Mouse (Mus musculus) skeletal muscle tissue, adult 2 months (tissue): Measurements from ENCODE around the gene Zfp316.

Experiments used
- DNase-seq: peaks from one replicate; pipeline ENCODE4 v3.0.0-alpha.2; 2012; ENCODE audit warnings: low read depth, low spot score

Zfp316 gene

DNA sequence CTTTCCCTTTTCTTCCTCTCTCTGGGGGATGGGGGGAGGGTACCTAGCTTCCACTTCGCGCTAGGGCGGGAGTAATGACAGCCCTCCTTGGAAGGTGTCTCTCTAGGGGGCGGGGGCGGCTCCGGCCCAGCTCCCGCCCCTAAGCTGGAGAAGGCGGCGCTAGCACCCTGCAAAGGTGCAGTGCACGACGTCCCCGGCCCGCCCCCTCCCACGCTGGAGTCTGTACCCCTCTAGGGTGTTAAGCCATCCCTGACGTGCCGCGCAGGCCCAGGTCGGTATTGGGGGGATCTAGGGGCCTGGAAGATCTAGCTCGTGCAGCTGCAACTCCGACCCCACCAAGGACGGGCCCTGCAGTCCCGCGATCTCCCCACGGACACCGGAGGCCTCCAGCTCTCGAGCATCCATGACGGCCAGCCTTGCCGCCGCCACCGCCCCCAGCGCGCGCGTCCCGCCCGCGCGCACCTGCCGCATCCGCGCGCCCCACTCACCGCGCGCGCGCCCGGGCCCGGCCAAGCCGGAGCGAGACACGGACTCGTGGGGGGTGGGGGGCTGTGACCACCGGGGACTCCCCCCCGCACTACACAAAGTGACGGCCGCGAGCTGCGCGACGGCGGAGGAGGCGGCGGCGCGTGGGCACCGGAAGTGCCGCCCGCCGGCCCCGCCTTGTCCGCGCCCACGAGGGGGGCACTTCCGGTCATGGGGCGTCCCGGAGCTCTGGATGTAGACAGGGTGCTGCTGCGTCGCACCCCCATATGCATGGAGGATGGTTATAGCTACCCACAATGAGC lies at the start of gene Zfp316:
Gene Zfp316 (minus strand): TSS at position 660 of the 788 bp plus-strand sequence.
- peak; percentile 36 for DNase-seq

DNA sequence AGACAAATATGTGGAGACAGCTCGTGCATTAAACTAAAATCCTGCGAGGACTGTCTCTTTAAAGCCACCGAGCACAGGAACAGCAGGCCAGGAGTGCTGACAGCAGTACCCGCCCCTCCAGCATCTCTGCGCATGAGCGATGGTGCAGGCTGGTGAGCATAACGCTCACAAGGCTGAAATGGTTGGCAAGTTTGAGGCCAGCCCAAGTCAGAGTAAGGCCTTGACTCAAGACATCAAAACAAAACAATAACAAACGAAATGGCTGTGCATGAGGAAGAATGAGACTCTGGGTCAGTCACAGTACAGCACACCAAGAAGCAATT lies 47.4 kb upstream of the Zfp316 start:
- DNase-seq, result no peak

- no peak for DNase-seq
Observed at GRCm38 (mm10) chr5:143316605-143317287, 46.9 kb upstream of the Zfp316 start.

- DNase-seq, result no peak
Observed at GRCm38 (mm10) chr5:143315514-143315888, 45.7 kb upstream of the Zfp316 start.

GRCm38 (mm10) chr5:143314730-143315513 lies 45.1 kb upstream of the Zfp316 start, which contains the start of gene E130309D02Rik:
E130309D02Rik (minus strand) TSS chr5:143315360.
- DNase-seq, result peak; percentile 60

DNA sequence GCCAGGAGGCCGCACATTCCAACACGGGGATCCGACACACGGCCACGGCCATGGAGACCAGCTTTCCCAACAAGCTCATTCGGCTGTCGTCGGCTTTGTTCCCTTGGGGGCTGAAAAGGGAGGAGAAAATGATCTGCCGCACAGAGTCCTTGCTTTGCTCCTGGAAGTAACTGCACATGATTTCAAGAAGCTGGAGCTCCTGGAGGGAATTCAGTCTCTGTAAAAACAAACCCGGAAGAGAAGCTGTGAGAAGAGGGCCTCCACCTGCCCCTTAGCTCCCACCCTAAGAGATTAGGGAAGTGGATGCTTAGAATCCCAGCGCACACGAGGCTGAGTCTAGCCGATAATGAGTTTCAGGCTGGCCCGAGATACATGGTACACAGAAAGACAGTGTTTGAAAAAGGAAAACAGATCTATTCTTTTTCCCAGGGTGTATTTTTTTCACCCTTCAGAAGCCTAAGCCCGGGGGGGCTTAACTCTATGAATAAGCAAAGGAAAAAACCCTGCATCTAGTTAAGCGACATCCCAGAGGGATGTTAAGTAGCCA lies 44.4 kb upstream of the Zfp316 start:
- no peak for DNase-seq

GRCm38 (mm10) chr5:143311886-143312285 lies 42.1 kb upstream of the Zfp316 start:
- DNase-seq, result peak; percentile 55

- no peak for DNase-seq
Observed at GRCm38 (mm10) chr5:143309916-143310315, 40.1 kb upstream of the Zfp316 start.

- no peak for DNase-seq
Observed at GRCm38 (mm10) chr5:143308825-143309224, 39.0 kb upstream of the Zfp316 start.

GRCm38 (mm10) chr5:143304251-143304650 lies 34.4 kb upstream of the Zfp316 start:
- DNase-seq, result no peak

DNA sequence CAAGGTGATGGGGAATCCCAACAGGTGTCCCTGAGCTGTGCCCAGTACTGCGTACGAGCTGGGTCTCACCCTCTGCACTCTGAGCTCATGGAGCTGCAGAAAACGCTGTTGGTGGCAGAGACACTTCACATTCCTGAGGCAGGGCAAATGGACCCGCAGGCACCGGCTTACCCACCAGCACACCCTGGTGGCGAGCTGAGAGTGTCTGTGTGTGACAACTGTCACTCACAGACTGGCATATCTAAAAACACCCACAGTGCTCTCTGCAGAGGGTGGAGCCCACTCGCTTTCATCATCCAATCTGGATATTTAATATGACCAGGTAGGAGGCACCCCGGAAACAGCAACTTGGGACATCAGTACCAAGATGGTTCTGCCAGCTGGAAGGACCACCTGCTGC lies 31.5 kb upstream of the Zfp316 start:
- no peak for DNase-seq

DNA sequence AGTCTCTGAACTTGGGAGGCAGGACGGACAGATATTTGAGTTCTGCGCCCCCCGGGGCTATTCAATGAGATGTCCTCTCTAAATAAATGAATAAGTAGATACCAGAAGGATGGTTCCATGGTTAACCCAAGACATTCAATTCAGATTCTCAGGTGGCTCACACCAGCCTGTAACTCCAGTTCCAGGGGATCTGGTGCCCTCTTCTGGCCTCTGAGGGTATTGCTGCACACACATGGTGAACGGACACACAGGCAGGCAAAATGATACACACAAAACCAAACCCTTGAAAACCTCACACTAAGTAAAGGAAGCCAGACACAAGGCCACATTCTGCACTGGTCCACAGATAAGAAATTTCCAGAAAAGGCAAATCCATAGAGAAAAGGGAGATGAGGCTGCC lies 29.9 kb upstream of the Zfp316 start:
- no peak for DNase-seq

- no peak for DNase-seq
Observed at GRCm38 (mm10) chr5:143298391-143298790, 28.6 kb upstream of the Zfp316 start.

GRCm38 (mm10) chr5:143297986-143298385 lies 28.2 kb upstream of the Zfp316 start:
- no peak for DNase-seq

DNA sequence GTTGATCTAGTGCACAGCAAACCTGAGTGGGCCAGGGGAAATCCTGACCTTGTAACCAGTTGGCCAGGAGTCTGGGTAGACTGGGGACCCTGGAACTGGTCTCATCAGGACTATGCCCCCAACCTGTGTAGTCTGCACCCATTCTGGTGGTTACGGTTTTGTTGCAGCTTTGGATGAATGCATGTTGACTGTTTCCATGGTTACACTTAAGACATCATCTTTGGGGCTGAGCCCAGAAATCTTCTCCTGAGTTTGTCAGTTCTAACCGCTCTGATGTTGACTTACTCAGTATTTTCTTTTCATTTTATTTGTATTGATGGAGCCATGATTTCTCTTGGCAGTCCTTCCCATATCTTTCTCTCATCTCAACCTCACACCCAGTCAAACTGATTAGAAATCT lies 25.5 kb upstream of the Zfp316 start:
- DNase-seq, result no peak

GRCm38 (mm10) chr5:143294862-143295261 lies 25.0 kb upstream of the Zfp316 start:
- DNase-seq, result no peak

DNA sequence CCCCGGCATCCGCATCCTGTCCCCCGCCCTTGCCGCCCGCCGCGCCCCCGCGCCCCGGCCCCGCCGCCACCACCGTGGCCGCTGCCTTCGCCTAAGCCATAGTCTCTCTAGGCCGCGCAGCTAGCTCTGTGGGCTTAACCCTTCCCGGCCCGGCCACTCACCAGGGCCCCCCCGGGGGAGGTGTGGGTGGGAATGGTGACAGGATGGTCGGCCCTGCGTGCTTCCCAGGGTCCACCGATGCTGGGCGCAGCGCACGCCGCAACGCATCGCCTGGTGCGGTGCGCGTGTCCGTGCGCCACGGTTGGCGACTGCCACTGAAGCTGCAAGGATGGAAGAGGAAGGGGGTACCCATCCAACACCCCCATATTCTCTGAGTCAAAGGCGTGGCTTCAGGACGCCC lies 23.6 kb upstream of the Zfp316 start, which contains the start of gene Zfp853:
Gene Zfp853 (minus strand): TSS at position 220 of the 400 bp plus-strand sequence.
- no peak for DNase-seq

DNA sequence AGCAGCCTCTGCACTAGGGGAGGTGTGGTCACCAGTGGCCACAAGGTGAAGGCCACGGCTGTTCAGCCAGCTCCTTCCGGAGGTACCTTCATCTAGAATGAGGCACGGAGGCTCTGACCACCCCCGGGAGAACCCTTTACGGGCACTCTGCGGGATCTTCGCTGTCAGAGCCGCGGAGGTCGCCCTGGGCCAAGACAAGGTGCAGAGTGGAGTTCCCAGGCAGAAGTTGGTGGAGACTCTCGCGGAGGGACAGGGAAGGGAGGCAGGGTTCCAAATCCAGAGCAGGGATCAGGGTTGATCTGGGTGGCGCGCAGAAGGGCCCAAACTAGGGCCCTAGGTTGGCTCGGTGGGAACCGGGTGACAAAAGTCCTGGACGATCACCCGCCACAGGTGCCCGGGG lies 23.1 kb upstream of the Zfp316 start:
- no peak for DNase-seq

DNA sequence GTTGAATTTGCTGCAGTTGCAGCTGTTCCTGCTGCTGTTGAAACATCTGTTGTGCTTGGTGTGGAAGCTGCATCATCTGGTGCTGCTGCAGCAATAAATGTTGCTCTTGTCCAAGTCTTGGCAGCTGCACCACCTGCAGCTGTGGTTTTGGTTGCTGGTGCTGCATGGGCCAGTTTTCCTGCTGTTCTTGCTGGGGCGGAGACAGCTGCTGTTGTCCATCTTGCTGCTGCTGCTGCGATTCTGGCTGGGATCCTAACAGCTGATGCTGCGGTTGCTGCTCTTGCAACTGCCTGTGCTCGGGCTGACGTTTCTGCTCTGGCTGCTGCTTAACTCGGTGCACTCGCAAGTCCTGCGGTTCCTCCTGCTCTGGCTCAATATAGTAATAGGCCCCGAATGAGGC lies 19.5 kb upstream of the Zfp316 start:
- no peak for DNase-seq

GRCm38 (mm10) chr5:143288378-143288911 lies 18.6 kb upstream of the Zfp316 start:
- no peak for DNase-seq

GRCm38 (mm10) chr5:143287774-143288328 lies 18.0 kb upstream of the Zfp316 start:
- DNase-seq, result no peak
